Mouse (Mus musculus) adrenal gland, postnatal 10 days (tissue): ENCODE measurements around the gene Ap3d1. TPM values are rescaled to one million over a fixed set of nuclear protein-coding genes. Genes with fewer than 3 reads are reported as not detected.

ENCODE experiments used
- DNase-seq: peaks from one replicate; pipeline ENCODE4 v3.0.0; 2021; ENCODE audit warnings: mixed read lengths
- total RNA-seq, 2 experiments: library from RNA; stranded (reverse); gene quantifications; 2 replicates each; pipeline ENCODE4 v1.2.3; 2021

The Ap3d1 gene
- total RNA-seq, 2 experiments from 2014 or later = 64.7 to 82.6 TPM

DNA sequence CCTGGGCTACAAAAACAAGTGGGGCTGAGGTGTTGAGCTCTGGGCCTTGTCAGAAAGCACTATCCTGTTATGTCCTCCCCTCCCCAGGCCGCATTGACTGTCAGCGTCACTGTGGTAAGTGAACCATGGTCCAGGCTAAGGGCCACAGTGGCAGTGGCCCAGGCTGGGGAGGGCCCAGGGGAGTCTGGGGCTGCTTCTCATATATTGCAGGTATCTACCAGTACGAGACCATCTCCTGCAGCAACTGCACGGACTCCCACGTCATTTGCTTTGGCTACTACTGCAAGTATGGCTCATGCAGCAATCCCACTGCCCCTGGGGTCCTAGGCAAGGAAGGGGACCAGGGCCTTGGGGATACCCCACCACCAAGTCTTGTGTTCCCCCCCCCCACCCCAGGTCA, 38.4 kb downstream of the Ap3d1 start:
- DNase-seq = no peak

DNA sequence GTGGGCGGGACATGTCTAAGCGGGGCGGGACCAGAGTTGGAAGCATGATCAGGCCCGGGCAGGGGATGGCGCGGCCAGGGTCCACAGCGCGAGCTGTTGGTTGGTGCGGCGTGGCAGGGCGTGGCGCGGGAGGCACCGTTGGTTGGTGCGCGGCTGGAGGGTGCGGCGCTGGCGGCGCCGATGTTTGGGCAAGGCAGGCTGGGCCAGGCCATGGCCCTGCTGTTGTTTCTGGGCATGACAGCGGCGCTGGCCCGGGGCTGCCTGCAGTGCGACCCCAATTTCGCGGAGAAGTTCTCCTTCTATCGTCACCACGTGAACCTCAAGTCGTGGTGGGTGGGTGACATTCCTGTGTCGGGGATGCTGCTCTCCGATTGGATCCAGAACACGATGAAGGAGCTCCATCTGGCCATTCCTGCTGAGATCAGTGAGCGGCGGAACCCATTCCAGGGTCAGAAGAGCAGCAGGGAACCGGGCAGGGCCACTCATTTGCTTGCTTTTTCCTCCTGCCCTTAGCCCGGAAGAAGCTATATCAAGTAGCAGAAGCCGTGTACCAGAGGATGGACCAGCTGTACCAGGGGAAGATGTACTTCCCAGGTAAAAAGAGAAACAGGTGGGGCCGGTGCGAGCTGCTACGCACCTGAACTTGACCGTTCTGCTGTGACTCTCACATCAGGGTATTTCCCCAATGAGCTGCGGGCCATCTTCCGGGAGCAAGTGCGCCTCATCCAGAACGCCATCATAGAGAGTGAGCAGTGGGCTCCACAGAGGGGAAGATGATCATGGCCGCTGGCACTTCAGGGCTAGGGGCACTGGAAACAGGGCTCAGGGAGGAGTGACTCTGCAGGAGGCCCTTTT, 39.3 kb downstream of the Ap3d1 start:
- peak; percentile 96 for DNase-seq

DNA sequence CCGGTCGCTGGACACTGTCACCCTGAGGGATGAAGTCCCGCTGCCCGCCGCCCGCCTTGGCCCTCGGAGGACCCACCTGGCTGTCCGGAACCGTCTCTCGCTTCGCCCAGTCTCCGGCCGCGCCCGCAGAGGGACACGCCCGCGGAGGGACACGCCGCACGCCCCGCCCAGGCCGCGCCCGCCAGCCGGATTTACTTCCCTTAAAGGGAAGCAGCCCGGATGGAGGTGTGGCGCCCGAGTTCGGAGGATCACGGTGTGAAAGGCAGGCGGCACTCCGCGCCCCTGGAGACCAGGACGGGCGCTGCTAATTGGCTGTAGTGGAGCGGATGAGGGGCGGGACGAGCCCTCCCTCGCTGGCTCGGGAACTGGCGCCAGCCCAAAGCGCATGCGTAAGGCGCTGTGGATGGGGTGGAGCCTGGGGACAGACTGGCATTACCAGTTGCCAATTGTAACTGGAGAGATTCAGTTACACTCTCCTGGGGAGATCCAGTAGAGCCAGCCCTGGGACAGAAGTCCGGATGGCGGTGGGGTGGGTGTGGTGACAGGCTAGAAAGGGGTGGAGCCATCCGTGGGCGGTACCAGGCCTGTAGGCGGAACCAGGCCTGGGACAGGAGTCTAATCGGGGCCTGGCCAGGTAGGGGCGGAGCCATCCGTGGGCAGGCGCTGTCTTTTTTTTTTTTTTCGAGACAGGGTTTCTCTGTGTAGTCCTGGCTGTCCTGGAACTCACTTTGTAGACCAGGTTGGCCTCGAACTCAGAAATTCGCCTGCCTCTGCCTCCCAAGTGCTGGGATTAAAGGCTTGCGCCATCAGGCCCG, 40.1 kb downstream of the Ap3d1 start, which contains the start of the genes Mob3a and Izumo4:
Mob3a (minus strand) TSS at position 257 of the 815 bp plus-strand sequence.
Izumo4 (plus strand) TSS at position 464 of the 815 bp plus-strand sequence.
- peak; percentile 99 for DNase-seq

DNA sequence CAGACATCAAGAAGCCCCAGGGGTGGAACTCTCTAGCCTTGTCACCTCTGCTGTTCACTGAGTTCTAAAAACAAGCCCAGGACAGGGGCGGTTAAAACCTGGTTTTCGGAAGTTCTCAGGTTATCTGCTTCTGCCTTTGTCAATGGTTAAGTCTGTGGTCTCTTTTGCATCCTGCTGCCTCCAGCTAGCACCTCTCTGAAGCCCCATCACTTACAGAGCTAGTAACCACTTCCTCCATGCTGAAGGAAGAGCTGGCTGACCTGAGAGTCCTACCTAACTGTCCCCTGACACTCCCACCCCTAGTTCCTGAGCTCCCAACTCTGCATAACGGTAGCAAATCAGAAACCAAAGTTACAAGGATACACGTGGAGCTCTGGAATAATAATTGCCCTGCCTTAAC, 41.3 kb downstream of the Ap3d1 start:
- no peak for DNase-seq

DNA sequence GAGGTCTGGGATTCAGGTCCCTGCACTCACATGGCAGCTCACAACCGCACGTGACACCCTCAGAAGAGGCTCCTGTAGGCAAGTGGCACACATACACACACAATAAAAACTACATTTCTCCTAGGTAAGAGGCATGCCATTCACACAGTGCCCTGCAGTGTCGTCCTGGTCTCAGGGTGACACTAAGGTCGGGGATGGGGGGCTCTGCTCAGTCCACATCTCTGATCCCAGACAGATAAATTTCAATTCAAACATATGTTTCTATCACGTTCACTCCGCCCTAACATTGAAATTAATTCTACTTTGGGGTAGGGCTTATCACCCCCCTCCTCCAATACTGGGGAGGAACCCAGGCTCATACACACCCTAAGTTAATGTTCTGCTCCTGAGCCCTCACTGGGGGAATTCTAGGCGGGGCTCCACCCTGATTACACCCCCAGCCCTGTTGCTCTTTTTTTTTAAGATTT, 42.0 kb downstream of the Ap3d1 start:
- DNase-seq = no peak

DNA sequence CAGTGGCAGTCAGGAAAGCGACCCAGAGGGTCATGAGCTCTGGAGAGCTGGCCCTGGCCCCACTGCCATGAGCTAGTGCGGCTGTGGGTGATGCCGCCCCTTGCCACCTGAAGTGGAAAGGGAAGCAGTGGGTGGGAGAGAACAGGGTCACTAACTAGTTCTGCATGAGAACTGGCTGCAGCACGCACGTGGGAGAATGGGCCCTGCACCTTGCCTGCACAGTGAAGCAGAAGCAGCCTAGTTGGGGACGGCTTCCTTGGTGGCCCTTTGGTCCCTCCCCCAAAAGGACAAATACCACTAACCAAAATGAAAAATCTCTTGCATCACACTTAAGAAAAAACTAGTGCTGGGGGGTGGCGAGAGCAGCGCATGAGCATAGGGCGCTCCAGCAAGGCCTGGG, 43.5 kb downstream of the Ap3d1 start:
- DNase-seq = no peak

DNA sequence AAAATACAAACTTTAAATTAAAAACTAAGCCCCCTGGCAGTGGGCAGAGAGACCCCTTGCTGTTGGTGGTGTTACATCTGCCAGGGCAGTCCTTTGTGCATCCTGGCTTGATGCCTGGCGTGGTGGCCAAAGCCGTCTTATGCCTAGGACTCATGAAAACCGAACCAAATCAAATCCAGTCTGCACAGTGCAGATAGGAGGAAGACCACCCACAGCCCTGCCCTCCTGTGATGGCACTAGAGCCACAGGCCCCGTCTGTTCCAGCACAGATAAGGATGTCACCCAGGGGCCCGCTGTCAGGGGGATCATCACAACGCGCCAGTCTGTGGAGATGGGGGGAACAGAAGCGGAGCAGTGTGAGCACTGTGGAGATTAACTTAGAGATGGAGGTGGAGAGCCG, 44.3 kb downstream of the Ap3d1 start:
- DNase-seq = no peak

DNA sequence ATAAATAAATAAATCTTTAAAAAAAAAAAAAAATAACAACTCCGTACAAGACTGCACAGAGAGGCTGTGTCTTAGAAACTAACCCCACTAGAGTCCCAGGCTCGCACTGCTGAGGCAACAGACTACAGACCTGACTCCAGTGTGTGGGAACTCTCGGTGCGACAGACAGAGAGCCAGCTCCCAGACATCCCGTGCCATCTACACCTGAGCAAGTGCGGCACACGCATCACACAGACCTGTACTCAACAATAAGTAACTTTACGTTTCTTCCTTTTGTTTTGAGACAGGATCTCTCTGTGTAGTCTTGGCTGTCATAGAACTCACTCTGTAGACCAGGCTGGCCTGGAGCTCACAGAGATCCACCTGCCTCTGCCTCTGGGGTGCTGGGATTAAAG, 44.7 kb downstream of the Ap3d1 start:
- DNase-seq = no peak

DNA sequence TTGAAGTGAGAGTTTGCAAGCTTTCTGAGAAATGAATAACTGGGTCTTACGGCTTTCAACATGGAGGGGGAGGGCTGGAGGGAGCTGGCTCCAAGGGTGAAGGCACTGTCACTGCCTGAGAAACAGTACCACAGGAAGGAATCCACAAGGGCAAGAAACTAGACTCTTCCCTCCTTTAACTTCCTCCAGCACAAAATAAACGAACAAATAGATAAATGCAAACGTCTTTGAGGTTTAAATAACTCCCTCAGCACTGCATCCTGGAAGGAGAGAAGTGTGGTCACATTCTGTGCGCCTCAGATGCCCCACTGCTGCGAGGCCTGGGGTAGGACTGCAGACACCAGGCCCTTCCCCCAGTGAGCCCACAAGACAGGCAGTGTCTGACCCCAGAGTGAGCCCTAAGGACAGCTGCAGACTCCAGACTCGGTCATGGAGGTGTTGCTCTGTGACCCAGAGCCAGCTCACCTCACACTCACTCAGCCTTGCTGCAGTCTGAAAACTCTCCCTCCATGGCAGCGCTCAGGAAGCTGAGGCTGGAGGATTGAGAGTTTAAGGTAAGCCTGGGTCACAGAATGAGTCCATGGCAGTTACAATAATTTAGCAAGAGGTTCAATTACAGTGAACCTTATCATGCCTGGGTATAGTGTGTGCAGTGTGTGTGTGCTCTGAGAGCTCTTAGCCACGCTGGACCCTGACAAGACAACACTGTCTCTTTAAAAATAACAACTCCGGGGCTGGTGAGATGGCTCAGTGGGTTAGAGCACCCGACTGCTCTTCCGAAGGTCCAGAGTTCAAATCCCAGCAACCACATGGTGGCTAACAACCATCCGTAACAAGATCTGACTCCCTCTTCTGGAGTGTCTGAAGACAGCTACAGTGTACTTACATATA, 45.3 kb downstream of the Ap3d1 start:
- DNase-seq = no peak

DNA sequence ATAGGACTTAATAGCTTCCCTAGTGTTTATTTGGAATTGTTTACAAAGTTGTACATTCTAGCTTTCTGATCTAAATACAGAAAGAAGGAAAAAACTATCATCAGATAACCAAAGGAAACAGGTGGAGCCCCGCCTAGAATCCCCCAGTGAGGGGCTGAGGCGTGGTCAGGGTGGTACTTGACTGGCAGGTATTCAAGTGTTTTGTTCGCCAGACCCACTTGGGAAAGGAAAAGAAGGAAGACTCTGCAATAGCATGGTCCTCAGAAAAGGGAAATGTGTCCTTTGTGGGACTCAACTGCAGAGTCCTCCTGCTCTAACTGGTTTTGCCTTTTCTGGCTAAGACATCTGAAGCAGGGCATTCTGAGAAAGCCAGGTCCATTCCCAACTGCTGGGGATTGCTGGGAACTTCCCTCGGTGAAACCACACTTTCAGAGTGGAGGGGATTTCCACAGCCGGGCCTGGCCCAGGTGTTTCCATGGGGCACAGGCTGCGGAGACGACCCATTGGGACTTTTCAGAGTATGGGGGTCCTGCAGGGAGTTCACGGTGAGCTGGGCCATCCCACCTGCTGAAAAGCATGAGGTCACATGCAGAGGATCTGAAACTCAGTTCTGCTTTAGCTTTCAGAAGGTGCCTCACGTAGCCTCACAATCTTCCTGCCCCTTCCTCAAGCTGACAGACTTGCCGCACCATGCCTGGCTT, 46.1 kb downstream of the Ap3d1 start:
- no peak for DNase-seq

DNA sequence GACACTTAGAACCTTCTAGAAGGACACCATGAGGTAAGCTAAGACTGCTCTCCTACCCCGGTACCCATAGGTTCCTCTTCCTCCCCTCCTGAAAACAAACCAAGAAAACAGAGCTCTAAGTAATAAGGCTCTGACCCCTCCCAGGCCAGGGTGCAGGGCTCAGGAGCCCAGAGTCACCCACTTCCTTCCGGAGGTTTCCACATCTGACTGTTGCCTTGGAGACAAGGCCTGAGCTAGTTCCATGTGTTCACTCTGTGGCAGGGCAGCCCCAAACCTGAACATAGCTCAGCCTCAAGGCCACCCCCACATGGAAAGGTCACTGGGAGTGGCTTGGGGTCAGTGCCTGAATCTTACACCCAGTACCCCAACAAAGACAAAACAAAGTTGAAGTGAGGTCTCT, 46.9 kb downstream of the Ap3d1 start:
- DNase-seq = peak; percentile 61

DNA sequence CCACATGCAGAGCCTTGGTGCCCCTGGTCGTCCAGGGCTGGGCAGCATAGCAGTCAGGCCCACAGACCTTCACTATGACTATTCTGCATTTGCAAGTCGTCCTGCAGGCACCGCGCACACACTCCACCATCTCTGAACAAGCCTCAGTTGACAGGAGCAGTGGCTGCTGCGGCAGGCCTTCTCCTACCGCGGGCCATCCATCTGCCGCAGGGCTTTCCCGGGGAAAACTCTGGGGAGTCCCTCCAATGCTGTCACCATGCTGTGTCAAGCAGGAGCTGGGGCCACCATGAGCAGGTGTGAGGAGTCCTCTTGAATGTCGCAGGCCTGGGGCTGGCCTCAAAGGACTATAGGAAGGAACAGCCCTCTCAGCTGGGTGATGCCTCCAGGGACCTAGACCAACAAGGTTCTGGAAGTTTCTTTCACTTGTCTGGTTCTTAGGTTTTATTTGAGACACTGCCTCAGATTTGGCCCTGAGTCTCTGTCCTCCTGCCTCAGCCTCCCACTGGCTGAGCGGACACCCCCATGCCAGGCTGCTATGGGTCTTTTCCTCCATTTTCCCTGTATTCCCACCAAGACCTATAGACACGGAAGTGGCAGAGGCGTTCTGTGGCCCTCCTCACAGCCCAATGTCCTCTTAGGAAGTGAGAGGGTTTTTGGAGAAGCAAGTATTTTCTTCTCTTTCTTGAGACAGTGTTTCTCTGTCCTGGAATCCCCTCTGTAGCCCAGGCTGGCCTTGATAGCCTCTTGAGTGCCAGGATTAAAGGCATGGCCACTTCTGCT, 47.7 kb downstream of the Ap3d1 start:
- DNase-seq = no peak

DNA sequence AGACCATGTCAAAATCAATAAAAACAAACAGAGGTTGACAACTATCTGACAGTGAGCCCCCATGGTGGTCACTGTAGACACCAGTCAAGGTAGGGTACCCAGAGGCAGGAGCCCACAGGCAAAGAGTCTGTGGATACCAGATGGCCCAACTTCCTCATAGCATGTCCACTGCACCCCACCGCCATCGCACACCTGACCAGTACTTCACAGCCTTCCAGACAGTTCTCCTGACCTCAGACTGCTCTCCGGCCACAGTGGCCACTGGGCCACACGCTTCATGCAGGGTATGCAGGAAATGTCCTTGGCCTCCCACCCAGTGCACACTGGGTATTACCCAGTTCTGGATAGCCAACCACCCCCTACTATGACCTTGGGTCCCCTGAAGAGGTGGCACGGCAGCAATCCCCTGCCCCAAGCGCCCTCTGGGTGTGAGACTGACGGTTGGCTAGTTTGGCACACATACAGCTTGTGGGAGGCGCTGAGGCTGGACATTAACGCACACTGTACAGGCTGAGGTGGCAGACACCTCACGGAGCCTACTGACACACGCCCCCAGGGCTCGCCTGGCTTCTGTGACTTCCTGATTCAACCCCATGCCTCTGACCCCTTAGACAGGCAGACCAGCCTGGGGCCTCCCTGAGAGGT, 48.5 kb downstream of the Ap3d1 start:
- DNase-seq = no peak

DNA sequence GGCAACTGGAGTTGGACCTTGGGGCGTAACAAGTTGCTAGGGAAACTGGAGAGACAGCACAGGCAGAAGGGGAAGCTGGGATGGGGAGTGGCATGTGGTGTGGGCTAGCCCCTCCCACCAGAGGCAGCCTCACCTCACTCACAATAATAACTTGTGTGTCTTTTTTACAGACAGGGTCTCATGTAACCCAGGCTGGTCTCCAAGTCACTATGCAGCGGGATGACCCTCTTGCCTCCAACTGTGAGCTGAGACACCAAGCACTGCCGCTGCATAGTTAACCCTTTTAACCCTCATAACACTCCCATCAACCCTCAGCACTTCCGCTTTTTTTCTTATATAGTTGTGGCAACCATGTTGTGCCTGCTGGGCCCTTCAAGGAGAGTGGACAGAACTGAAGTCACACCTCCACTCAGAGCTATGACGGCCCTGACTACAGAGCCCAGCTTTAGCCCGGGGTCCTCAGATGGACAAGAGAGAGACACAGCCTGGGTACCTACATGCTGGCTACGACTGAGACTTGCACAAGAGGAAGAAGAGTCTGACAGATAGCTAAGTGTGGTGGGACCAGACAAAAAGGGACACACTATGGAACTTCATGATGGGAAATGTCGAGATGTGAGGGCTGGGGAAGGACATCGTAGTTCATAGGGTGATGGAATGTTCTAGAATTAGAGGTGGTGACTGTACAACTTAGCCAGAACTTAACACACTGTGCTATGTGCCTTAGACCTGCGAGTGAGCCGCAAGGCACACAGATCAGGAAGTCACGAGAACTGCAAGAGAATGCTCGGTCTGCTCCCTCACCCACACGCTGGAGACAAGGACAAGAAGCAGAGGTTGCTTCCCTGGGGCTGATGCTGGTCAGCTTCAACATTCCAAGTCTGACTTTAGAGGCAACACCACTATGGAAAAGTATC, 49.6 kb downstream of the Ap3d1 start:
- DNase-seq = no peak

DNA sequence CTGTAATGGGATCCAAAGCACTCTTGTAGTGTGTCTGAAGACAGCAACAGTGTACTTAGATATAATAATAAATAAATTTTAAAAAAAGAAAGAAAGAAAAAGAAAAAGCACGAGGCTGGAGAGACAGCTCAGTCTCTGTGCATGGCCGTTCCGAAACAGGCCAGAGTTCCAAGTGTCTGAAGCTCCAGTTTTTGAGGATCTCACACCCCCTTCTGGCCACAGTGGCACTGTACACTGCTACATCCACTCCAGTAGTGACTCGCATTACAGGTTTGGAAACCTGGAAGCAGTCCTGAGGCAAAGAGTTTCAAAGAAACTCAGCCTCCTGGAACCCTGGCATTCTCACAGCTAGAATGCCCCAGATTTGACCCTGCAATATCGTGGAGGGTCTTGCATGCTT, 54.2 kb downstream of the Ap3d1 start:
- peak; percentile 79 for DNase-seq

DNA sequence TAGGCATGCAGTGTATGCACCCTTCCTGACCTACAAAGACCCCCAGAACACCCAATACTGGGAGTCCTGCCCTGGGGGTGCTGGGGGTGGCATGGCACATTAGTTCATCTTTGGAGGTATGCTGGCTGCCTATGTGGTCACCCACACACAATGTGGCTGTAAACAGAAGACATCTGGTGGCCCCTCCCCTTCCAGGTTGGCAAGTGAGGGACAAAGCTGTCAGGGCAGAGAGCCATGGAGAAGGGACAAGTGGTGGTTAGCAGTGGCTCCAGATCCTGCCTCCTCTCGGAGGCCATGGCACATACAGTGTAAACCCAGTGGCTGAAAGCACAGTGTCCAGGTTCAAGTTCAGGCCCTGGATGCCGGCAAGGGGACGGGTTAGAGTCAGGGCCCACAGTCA, 55.4 kb downstream of the Ap3d1 start:
- DNase-seq = no peak

DNA sequence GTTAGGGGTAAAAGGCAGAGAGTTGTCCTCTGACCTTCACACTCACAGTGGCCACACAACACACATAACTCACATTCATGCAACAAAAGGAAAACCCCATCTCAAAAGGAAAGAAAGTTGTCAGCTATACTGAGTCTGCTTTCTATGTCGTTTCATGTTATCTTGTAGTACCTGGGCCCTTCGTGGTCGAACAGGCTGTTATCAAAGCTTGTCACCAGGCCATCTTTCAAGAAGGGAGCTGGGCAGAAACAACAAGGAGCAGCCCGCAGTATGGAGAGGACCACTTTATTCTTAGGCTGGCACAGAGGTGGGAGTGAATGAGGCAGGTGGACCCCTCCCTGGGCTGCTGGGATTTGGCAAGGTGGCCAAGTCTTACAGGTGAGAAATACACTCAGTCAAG, 57.1 kb downstream of the Ap3d1 start:
- DNase-seq = no peak

DNA sequence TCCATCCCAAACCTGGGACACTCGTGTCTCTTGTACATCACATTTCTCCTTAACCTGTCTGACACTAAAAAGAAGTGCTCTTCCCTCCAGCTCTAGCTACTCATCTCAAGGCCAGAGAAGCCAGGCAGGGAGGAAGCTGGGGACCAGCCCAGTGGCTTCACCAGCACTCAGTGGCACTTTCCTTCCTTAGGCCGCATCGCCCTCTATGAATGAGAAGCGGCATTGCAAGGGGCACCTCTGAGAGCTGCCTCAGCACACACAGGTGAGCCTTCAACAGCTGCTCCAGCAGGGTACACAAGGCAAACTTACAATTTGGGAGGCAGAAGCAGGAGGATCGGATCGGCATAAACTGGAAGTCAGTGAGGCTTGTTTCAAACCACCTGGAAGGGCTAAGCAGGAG, 57.9 kb downstream of the Ap3d1 start:
- DNase-seq = peak; percentile 82

DNA sequence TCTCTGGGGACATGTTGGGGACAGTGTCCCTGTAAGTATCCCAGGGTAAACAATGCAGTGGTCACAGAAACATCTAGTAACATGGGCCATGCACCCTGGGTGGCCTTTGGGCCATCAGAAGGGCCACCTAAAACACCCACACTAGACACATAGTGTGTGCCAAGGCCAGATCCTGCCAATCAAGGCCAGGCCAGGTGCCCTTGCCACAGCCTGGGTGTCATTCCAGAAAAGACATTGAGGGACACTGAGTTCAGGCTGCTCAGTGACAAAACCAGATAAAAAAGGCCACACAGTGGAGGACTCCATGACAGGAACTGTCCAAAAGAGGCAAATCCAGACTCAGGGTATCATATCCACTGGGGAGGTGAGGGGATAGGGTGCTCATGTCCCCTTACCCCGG, 58.4 kb downstream of the Ap3d1 start:
- DNase-seq = no peak
